Mouse (Mus musculus): Measurements from ENCODE around the gene E330034G19Rik. TPM values are rescaled to one million over a fixed set of nuclear protein-coding genes. Genes with fewer than 3 reads are reported as not detected.
"Not testable (repeated sequence)": the region's sequence is repeated elsewhere in the genome, so short reads cannot be mapped to it uniquely, and the experiment has no call there.

The E330034G19Rik gene
- polyA plus RNA-seq, 1 experiment from 2014 or later, result not detected

GRCm38 (mm10) chr14:24273575-24273974, 19.4 kb upstream of the E330034G19Rik start:
- no peaks in the 10 kb centered on the region for H3K27me3 ChIP-seq
- peak; percentile 36; the same call in 1 of the 2 replicates for ATAC-seq (ENCODE audit: low read depth)
- no peaks in the 10 kb centered on the region for H3K36me3 ChIP-seq
- H3K4me3 ChIP-seq, result no peak overlapping the region
- no peak overlapping the region for H3K27ac ChIP-seq (replicated peaks)
- 64% methylated on average over 2 of the region's 2 CpGs for WGBS
- no peak overlapping the region for H3K4me2 ChIP-seq
- peaks cover 7% of the 10 kb centered on the region for H3K4me1 ChIP-seq (replicated peaks)
- H3K9me3 ChIP-seq, result no peaks in the 10 kb centered on the region
- no peak overlapping the region for H3K9ac ChIP-seq

DNA sequence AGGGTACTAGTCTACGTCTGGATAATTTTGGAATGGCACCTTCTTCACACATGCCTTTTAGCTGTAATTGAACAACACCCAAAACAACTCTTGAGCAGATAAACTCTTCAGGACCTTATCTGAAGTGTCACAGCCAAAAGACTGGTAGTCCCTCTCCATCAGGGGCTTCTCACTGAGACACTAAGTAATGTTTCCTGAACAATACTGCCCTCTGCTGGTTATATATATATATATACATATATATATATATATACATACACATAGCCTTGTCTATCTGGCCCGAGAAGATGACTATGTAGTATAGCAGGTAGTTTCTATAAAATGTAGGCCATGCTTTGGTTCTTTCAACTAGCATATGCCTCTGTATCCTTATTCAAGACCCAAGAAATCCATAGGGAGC, 17.5 kb upstream of the E330034G19Rik start:
- Histone ChIP-seq H3K27me3 (no peaks in the 10 kb centered on the region), H3K27ac (replicated peaks) (no peak overlapping the region), H3K9ac (no peak overlapping the region), H3K36me3 (no peaks in the 10 kb centered on the region), H3K9me3 (no peaks in the 10 kb centered on the region), H3K4me2 (no peak overlapping the region), H3K4me3 (no peak overlapping the region), H3K4me1 (replicated peaks) (no peaks in the 10 kb centered on the region)
- ATAC-seq (ENCODE audit: low read depth), result no peak
- WGBS, result 60% methylated on average over 2 of the region's 2 CpGs

DNA sequence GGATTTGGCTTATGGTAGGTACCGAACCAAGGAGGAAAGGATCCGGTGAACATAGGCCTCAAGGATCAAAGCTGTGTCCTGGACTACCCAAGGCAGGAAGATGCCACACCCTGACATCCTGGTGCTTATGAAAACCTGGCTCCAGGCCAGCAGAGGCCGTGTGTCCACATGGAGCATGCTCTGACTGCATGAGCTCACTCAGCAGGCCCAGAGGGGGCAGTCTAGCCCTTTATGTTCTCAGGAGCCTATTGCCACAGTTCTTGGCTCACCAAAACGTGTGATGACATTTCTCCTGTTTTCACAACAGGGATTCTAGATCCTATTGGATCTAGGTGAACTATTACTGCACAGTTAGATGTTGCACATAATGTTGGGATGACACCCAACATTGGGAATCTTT, 11.7 kb upstream of the E330034G19Rik start:
- WGBS, result 76% methylated on average over 4 of the region's 4 CpGs
- H3K27me3 ChIP-seq, result no peaks in the 10 kb centered on the region
- H3K9me3 ChIP-seq, result no peaks in the 10 kb centered on the region
- no peak for ATAC-seq (ENCODE audit: low read depth)
- no peak overlapping the region for H3K4me2 ChIP-seq
- no peak overlapping the region for H3K27ac ChIP-seq (replicated peaks)
- no peak overlapping the region for H3K4me3 ChIP-seq
- H3K9ac ChIP-seq, result no peak overlapping the region
- no peaks in the 10 kb centered on the region for H3K4me1 ChIP-seq (replicated peaks)
- H3K36me3 ChIP-seq, result no peaks in the 10 kb centered on the region

- no peak overlapping the region for H3K27ac ChIP-seq (replicated peaks)
- H3K36me3 ChIP-seq, result no peaks in the 10 kb centered on the region
- no peak overlapping the region for H3K9ac ChIP-seq
- no peak for ATAC-seq (ENCODE audit: low read depth)
- no peak overlapping the region for H3K4me3 ChIP-seq
- H3K9me3 ChIP-seq, result no peaks in the 10 kb centered on the region
- H3K4me2 ChIP-seq, result no peak overlapping the region
- WGBS, result 69% methylated on average over 3 of the region's 3 CpGs
- no peaks in the 10 kb centered on the region for H3K27me3 ChIP-seq
- H3K4me1 ChIP-seq (replicated peaks), result no peaks in the 10 kb centered on the region
Observed at GRCm38 (mm10) chr14:24282276-24282675, 10.7 kb upstream of the E330034G19Rik start.

DNA sequence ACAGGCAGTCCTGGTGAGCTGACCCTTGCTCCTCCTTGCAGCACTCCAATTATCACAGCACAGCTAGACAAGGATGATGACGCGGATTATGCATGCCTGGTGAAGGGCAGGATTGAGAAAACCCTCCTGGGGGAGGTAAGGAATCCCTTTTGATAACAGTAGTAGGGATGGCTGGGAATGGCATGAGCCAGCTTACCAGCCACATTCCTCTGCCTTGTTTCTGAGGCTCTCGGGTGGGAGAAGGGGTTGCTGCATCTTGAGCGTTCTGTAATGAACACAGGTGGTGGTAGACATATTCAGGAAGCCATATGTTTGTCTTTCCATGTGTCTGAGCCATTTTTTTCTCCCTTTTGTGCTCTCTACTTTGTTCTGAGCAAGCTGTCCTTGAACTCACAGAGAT, 6.9 kb upstream of the E330034G19Rik start:
- Histone ChIP-seq H3K9me3 (no peaks in the 10 kb centered on the region), H3K9ac (no peak overlapping the region), H3K36me3 (no peaks in the 10 kb centered on the region), H3K4me2 (no peak overlapping the region), H3K27me3 (no peaks in the 10 kb centered on the region), H3K27ac (replicated peaks) (no peak overlapping the region), H3K4me3 (no peak overlapping the region), H3K4me1 (replicated peaks) (no peaks in the 10 kb centered on the region)
- WGBS, result 77% methylated on average over 4 of the region's 4 CpGs
- ATAC-seq (ENCODE audit: low read depth), result no peak

DNA sequence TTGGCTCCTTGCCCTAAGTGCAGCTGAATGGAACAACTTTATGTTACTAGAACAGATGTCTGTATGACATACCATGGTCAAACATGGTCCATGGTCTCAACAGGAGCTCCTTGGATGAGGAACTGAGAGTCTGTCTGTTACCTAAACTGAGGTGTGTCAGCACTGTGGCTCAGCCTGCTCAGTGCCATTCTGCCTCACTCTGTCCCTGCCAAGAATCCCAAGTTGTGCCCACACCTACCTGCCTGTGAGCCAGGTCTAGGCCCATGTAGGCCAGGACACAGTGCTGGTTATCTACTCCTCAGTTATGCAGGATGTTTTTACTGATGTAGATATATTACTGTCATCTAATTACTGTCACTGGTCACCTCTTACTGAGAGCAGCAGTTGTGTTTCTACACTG, 2.3 kb upstream of the E330034G19Rik start:
- no peaks in the 10 kb centered on the region for H3K4me1 ChIP-seq (replicated peaks)
- no peaks in the 10 kb centered on the region for H3K36me3 ChIP-seq
- H3K27me3 ChIP-seq, result no peaks in the 10 kb centered on the region
- no peak overlapping the region for H3K4me3 ChIP-seq
- no peak overlapping the region for H3K27ac ChIP-seq (replicated peaks)
- ATAC-seq (ENCODE audit: low read depth), result no peak
- H3K4me2 ChIP-seq, result no peak overlapping the region
- no peak overlapping the region for H3K9ac ChIP-seq
- H3K9me3 ChIP-seq, result no peaks in the 10 kb centered on the region

- no peak overlapping the region for H3K4me3 ChIP-seq
- no peak overlapping the region for H3K27ac ChIP-seq (replicated peaks)
- ATAC-seq (ENCODE audit: low read depth), result no peak
- no peak overlapping the region for H3K4me2 ChIP-seq
- H3K9ac ChIP-seq, result no peak overlapping the region
- 86% methylated on average over 5 of the region's 5 CpGs for WGBS
- no peaks in the 10 kb centered on the region for H3K9me3 ChIP-seq
- H3K36me3 ChIP-seq, result no peaks in the 10 kb centered on the region
- no peaks in the 10 kb centered on the region for H3K27me3 ChIP-seq
- H3K4me1 ChIP-seq (replicated peaks), result no peaks in the 10 kb centered on the region
Observed at GRCm38 (mm10) chr14:24293631-24294030, 617 bp downstream of the E330034G19Rik start.

GRCm38 (mm10) chr14:24302126-24302525, 9.1 kb downstream of the E330034G19Rik start:
- H3K36me3 ChIP-seq; ATAC-seq (ENCODE audit: low read depth); H3K4me3 ChIP-seq; H3K4me2 ChIP-seq; H3K9ac ChIP-seq; H3K9me3 ChIP-seq; H3K4me1 ChIP-seq (replicated peaks); H3K27ac ChIP-seq (replicated peaks); H3K27me3 ChIP-seq: not testable (repeated sequence)
- 92% methylated on average over 1 of the region's 1 CpGs for WGBS

DNA sequence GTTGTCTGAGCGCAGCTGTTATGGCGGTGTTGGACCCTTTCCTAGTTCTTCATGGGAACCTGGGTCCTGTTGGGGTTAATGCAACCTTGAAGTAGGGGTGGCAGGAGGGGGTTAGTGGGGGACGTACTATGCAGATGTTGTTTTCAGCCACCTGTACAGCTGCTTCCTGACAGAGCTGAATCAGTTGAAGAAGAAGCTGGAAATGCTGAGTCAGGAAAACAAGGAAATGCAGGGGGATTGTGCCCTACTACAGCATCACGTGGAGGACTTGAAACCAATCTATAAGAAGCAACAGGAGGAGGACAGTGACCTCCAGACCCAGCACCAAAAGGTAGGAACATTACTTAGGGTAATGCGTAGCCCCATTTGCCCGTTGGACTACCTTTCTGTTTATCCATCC, 13.7 kb downstream of the E330034G19Rik start:
- no peak overlapping the region for H3K27ac ChIP-seq (replicated peaks)
- no peak overlapping the region for H3K9ac ChIP-seq
- H3K27me3 ChIP-seq, result no peaks in the 10 kb centered on the region
- H3K4me3 ChIP-seq, result no peak overlapping the region
- H3K9me3 ChIP-seq, result no peaks in the 10 kb centered on the region
- ATAC-seq (ENCODE audit: low read depth), result no peak
- whole genome bisulfite sequencing, result 79% methylated on average over 6 of the region's 6 CpGs
- H3K36me3 ChIP-seq, result no peaks in the 10 kb centered on the region
- no peak overlapping the region for H3K4me2 ChIP-seq
- no peaks in the 10 kb centered on the region for H3K4me1 ChIP-seq (replicated peaks)

- H3K9me3 ChIP-seq, result no peaks in the 10 kb centered on the region
- H3K36me3 ChIP-seq, result no peaks in the 10 kb centered on the region
- H3K4me1 ChIP-seq (replicated peaks), result no peaks in the 10 kb centered on the region
- H3K4me2 ChIP-seq, result no peak overlapping the region
- H3K27me3 ChIP-seq, result no peaks in the 10 kb centered on the region
- H3K4me3 ChIP-seq, result no peak overlapping the region
- H3K27ac ChIP-seq (replicated peaks), result no peak overlapping the region
- ATAC-seq (ENCODE audit: low read depth), result no peak
- 85% methylated on average over 1 of the region's 1 CpGs for WGBS
- no peak overlapping the region for H3K9ac ChIP-seq
Observed at GRCm38 (mm10) chr14:24307146-24307545, 14.1 kb downstream of the E330034G19Rik start.

DNA sequence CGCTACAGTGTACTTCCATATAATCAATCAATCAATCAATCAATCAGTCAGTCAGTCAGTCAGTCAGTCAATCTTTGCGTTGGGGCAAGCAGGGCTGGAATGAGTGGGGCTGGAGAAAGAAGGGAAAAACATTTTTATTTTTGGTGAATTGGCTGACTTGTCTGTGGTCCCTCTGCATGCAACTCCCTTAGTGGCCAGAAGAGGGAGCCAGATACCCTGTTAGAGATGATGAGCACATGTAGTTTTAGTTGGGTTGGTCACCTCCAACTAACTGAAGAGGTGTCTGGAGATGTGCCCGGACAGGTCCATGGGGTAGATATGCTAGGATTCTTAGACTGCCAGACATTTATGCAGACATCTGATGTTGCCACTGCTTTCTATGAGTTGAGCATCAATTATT, 18.1 kb downstream of the E330034G19Rik start:
- WGBS, result 40% methylated on average over 3 of the region's 3 CpGs
- Histone ChIP-seq H3K4me2 (no peak overlapping the region), H3K27ac (replicated peaks) (no peak overlapping the region), H3K9me3 (no peaks in the 10 kb centered on the region), H3K9ac (no peak overlapping the region), H3K27me3 (no peaks in the 10 kb centered on the region), H3K36me3 (no peaks in the 10 kb centered on the region), H3K4me1 (replicated peaks) (no peaks in the 10 kb centered on the region), H3K4me3 (no peak overlapping the region)
- ATAC-seq (ENCODE audit: low read depth), result no peak

- H3K9ac ChIP-seq; H3K36me3 ChIP-seq; H3K4me1 ChIP-seq (replicated peaks); H3K27ac ChIP-seq (replicated peaks); H3K27me3 ChIP-seq; H3K9me3 ChIP-seq; H3K4me2 ChIP-seq; H3K4me3 ChIP-seq; ATAC-seq (ENCODE audit: low read depth): not testable (repeated sequence)
- 80% methylated on average over 3 of the region's 3 CpGs for WGBS
Observed at GRCm38 (mm10) chr14:24347007-24347406, 54.0 kb downstream of the E330034G19Rik start.

DNA sequence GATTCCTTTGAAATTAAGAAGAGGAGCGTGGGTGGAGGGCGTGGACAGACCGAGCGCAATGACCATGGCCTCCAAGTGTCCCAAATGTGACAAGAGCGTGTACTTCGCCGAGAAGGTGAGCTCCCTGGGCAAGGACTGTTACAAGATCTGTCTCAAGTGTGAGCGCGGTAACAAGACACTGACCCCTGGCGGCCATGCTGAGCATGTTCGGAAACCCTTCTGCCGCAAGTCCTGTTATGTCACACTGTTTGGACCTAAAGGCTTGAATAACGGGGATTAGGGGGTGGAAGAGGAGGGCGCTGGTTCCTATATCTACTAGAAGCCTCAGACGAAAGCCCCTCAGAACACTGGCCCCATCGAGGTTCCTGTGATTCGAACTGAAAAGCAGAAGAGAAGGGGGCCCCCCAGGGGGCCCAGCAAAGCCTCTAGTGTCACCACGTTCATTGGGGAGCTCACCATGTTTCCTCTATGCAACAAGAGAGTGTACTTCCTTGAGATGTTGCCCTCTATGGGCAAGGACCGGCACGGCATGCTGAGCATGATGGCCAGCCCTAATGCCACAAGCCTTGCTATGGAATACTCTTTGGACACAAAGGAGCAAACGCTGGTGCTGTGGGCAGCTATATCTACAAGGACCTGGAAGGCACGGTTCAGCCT, 65.4 kb downstream of the E330034G19Rik start:
- 67% methylated on average over 22 of the region's 22 CpGs for WGBS
- H3K9me3 ChIP-seq, result no peaks in the 10 kb centered on the region
- no peak overlapping the region for H3K4me3 ChIP-seq
- no peak overlapping the region for H3K4me2 ChIP-seq
- no peaks in the 10 kb centered on the region for H3K4me1 ChIP-seq (replicated peaks)
- no peak for ATAC-seq (ENCODE audit: low read depth)
- H3K36me3 ChIP-seq, result no peaks in the 10 kb centered on the region
- no peak overlapping the region for H3K27ac ChIP-seq (replicated peaks)
- H3K27me3 ChIP-seq, result no peaks in the 10 kb centered on the region
- no peak overlapping the region for H3K9ac ChIP-seq
